Mouse (Mus musculus) embryonic facial prominence, embryonic 15.5 days (tissue): ENCODE data around the gene Gm2696. TPM values are rescaled to one million over a fixed set of nuclear protein-coding genes. Genes with fewer than 3 reads are reported as not detected.
A peak's percentile ranks its signal among the peaks of the same experiment; 100 is the strongest.
"Not testable (repeated sequence)": the region's sequence is repeated elsewhere in the genome, so short reads cannot be mapped to it uniquely, and the experiment has no call there.

Experiments
- ATAC-seq: fragments of 200-750 bp; cut with Nextera tagmentation; 2 replicates; pipeline ENCODE4 v1.8.0; 2017; ENCODE audit warnings: low read depth, moderate TSS enrichment; ENCODE audit not compliant: insufficient number of reproducible peaks, low FRiP score, low TSS enrichment
- H3K27ac ChIP-seq: fragments of 300-500 bp; sonication (generic); replicated peaks from 2 replicates; pipeline ENCODE4 v1.5.1; 2015; ENCODE audit warnings: mild to moderate bottlenecking, inconsistent platforms
- H3K27me3 ChIP-seq: fragments of 300-500 bp; sonication (generic); 2 replicates; pipeline ENCODE4 v1.6.1; 2015; ENCODE audit warnings: inconsistent platforms
- H3K36me3 ChIP-seq: fragments of 300-500 bp; sonication (generic); 2 replicates; pipeline ENCODE4 v1.6.1; 2015; ENCODE audit warnings: mild to moderate bottlenecking, inconsistent platforms
- H3K4me1 ChIP-seq: fragments of 300-500 bp; sonication (generic); 2 replicates; pipeline ENCODE4 v1.6.1; 2015; ENCODE audit warnings: inconsistent platforms
- H3K4me2 ChIP-seq: fragments of 300-500 bp; sonication (generic); replicated peaks from 2 replicates; pipeline ENCODE4 v1.6.1; 2015; ENCODE audit warnings: mild to moderate bottlenecking, inconsistent platforms
- H3K4me3 ChIP-seq: fragments of 300-500 bp; sonication (generic); replicated peaks from 2 replicates; pipeline ENCODE4 v1.5.1; 2015; ENCODE audit warnings: mild to moderate bottlenecking, inconsistent platforms
- H3K9ac ChIP-seq: fragments of 300-500 bp; sonication (generic); 2 replicates; pipeline ENCODE4 v1.6.1; 2015; ENCODE audit warnings: inconsistent platforms
- H3K9me3 ChIP-seq: fragments of 300-500 bp; sonication (generic); replicated peaks from 2 replicates; pipeline ENCODE4 v1.6.1; 2016; ENCODE audit warnings: inconsistent platforms
- WGBS: fragments of 180-500 bp; shearing (Covaris S2); methylation state at CpG from one replicate; pipeline ENCODE4 v1.1.7; 2015; 5-methylcytosine and 5-hydroxymethylcytosine counted together
- polyA plus RNA-seq: library from polyadenylated mRNA; unstranded; fragments of >200 nt; fragmentation: Nextera tagmentation; extraction: Ambion mirVana; gene quantifications from 2 replicates; pipeline ENCODE4 v1.2.1, GENCODE M21; 2015

The Gm2696 gene
- polyA plus RNA-seq, 1 experiment from 2014 or later = 2.8 TPM

DNA sequence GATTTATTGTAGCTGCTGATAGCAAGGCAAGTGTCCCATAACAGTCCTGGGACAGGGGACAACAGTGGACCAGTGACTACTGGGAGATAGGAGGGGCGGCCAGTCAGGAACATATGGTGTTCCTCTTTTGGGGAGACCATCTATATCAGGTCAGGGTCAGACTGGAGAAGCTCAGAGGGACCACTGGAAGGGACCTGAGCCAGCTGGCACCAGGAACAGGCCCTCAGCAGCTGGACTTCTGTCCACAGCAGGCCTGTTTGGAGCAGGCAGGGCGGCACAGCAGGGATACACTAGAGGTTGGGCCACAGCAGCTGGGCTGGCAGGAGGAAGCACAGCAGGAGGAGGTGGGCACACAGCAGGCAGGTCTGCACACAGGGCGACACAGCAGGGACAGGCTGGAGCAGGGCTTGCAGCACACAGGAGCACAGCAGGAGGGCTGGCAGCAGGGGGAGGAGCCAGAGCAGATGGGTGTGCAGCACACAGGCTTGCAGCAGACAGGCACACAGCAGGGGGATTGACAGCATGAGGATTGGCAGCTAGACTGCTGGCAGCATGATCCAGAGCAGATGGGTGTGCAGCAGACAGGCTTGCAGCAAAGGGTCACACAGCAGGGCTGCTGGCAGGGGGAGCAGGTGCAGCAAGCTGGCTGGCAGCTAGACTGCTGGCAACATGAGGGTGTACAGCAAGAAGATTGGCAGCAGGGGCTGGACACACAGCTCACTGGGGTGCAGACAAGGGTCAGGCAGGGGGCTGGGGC, 16.1 kb upstream of the Gm2696 start:
- H3K27ac ChIP-seq, H3K4me3 ChIP-seq, H3K4me1 ChIP-seq, H3K27me3 ChIP-seq, H3K36me3 ChIP-seq, H3K4me2 ChIP-seq, H3K9me3 ChIP-seq, H3K9ac ChIP-seq, ATAC-seq: not testable (repeated sequence)
- WGBS = 34% methylated on average over 3 of the region's 3 CpGs

DNA sequence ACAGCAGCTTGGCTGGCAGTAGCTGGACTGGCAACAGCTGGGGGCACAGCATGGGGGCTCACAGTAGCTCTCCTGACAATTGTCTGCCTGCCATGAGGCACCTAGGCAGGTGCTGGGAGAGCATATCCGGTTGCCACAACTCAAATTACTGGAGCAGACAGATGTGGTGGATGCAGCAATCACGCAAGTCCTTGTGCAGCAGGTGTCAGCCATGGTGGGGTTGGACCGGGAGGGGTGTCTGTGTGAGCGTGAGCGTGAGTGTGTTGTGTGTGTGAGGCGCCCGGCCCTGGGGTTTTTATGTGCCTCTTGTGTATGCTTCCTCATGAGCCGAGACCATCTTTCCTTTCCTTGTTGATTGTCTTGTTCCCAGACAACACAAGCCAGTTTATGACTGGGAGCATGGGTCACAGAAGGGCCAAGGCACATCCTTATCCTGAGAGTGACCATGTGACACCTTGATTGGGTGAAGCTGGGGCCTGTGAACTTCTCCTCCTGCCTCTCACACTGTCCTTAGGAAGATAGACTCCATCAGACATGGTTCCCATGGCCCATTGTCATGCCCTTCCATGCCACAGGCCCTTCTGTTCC, 15.5 kb upstream of the Gm2696 start, which contains the start of gene Gm19668:
Gene Gm19668, minus strand, starts transcription at position 213 of the 588 bp plus-strand sequence.
- Histone ChIP-seq H3K4me2 (no peak within 1 kb of the TSS), H3K9me3 (no peaks in the 10 kb centered on the region), H3K27ac (no peak within 1 kb of the TSS), H3K9ac (no peak within 1 kb of the TSS), H3K4me1 (peaks cover 7% of the 10 kb centered on the region; the same call in 1 of the 2 replicates), H3K27me3 (no peaks in the 10 kb centered on the region), H3K36me3 (no peaks in the 10 kb centered on the region), H3K4me3 (no peak within 1 kb of the TSS)
- ATAC-seq = no peak
- WGBS = 55% methylated on average over 8 of the region's 8 CpGs

DNA sequence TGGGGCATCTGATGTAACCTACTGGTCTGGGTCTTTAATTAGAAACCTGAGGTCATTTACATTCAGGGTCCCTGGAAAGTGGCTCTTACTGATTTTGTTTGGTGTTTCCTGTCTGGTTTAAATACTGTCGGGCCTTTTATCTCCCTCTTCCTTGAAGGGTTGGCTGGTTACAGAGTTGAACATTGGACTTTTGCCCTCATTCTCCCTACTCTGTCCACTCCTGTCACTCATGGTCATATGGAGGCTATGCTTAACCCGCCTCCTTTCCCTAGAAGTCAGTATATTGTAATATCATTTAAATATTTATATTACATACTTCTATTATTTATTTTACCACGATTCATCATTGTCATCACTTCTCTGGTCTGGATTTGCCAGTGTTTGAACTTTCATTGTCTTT, 10.4 kb upstream of the Gm2696 start:
- Histone ChIP-seq H3K4me3 (no peak overlapping the region), H3K27me3 (no peaks in the 10 kb centered on the region), H3K27ac (no peak overlapping the region), H3K9ac (no peak overlapping the region), H3K4me2 (no peak overlapping the region), H3K4me1 (no peaks in the 10 kb centered on the region), H3K36me3 (no peaks in the 10 kb centered on the region), H3K9me3 (no peaks in the 10 kb centered on the region)
- WGBS = 74% methylated on average over 3 of the region's 3 CpGs
- ATAC-seq = no peak

GRCm38 (mm10) chr10:77811743-77812142, 2.7 kb upstream of the Gm2696 start, which contains the start of gene Gm9507:
TSS of gene Gm9507 (minus strand) at chr10:77811843.
- no peaks in the 10 kb centered on the region for H3K9me3 ChIP-seq
- H3K4me2 ChIP-seq = no peak within 1 kb of the TSS
- no peak for ATAC-seq
- H3K27ac ChIP-seq = no peak within 1 kb of the TSS
- no peaks in the 10 kb centered on the region for H3K27me3 ChIP-seq
- H3K36me3 ChIP-seq = no peaks in the 10 kb centered on the region
- H3K9ac ChIP-seq = no peak within 1 kb of the TSS
- 61% methylated on average over 5 of the region's 5 CpGs for WGBS
- no peak within 1 kb of the TSS for H3K4me3 ChIP-seq
- H3K4me1 ChIP-seq = no peaks in the 10 kb centered on the region

- ATAC-seq = no peak
- no peak overlapping the region for H3K4me3 ChIP-seq
- H3K27me3 ChIP-seq = no peaks in the 10 kb centered on the region
- H3K9me3 ChIP-seq = no peaks in the 10 kb centered on the region
- H3K9ac ChIP-seq = no peak overlapping the region
- WGBS = 36% methylated on average over 5 of the region's 5 CpGs
- no peaks in the 10 kb centered on the region for H3K36me3 ChIP-seq
- no peaks in the 10 kb centered on the region for H3K4me1 ChIP-seq
- H3K27ac ChIP-seq = no peak overlapping the region
- no peak overlapping the region for H3K4me2 ChIP-seq
Measured at GRCm38 (mm10) chr10:77815514-77815913, 1.0 kb downstream of the Gm2696 start.

DNA sequence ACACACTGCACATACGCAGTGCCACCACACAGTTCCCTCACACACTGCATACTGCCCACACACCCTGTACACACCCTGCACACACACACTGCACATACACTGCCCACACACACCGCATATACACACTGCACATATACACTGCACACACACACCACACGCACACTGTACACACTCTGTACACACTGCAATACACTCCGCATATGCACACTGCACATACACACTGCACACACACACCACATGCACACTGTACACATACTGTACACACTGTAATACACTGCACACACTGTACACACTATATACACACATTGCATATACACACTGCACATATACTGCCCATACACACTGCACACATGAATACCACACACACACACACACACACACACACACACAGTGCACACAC, 4.0 kb downstream of the Gm2696 start:
- 95% methylated on average over 4 of the region's 4 CpGs for WGBS
- no peaks in the 10 kb centered on the region for H3K27me3 ChIP-seq
- ATAC-seq = peak; percentile 37; the same call in 1 of the 2 replicates

DNA sequence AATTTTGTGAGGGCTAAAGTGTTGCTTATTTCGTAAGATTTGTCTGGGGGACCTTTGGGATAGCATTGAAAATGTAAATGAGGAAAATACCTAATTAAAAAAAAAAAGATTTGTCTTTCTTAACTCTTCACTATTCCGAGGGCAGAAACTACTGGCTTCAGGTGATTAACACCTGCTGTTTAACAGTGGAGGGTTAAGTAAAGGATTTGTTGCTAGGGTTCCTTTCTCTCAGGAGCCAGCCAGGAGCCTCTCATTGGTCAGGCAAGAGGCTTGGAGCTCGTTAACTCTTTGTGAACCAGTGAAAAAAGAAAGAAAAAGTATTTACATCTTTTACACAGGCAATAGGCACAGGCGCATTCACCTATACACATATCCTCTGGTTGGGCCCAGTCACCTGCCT, 4.7 kb downstream of the Gm2696 start:
- H3K4me1 ChIP-seq = no peaks in the 10 kb centered on the region
- H3K27ac ChIP-seq = no peak overlapping the region
- no peaks in the 10 kb centered on the region for H3K36me3 ChIP-seq
- H3K9ac ChIP-seq = no peak overlapping the region
- no peak overlapping the region for H3K4me3 ChIP-seq
- no peak for ATAC-seq
- whole genome bisulfite sequencing = 24% methylated on average over 4 of the region's 4 CpGs
- H3K9me3 ChIP-seq = no peaks in the 10 kb centered on the region
- no peaks in the 10 kb centered on the region for H3K27me3 ChIP-seq
- H3K4me2 ChIP-seq = no peak overlapping the region

More for the DNA sequence above, 4.0 kb downstream of the Gm2696 start:
- Histone ChIP-seq H3K36me3 (no peaks in the 10 kb centered on the region), H3K4me2 (no peak overlapping the region), H3K4me3 (no peak overlapping the region), H3K9ac (no peak overlapping the region), H3K4me1 (no peaks in the 10 kb centered on the region), H3K27ac (no peak overlapping the region), H3K9me3 (no peaks in the 10 kb centered on the region)

- Histone ChIP-seq H3K36me3 (no peaks in the 10 kb centered on the region), H3K4me3 (no peak within 1 kb of the TSS), H3K4me2 (no peak within 1 kb of the TSS), H3K27ac (no peak within 1 kb of the TSS), H3K9me3 (no peaks in the 10 kb centered on the region), H3K9ac (no peak within 1 kb of the TSS), H3K27me3 (no peaks in the 10 kb centered on the region), H3K4me1 (no peaks in the 10 kb centered on the region)
- WGBS = 53% methylated on average over 6 of the region's 6 CpGs
- ATAC-seq = no peak
Measured at GRCm38 (mm10) chr10:77826951-77827350, 12.5 kb downstream of the Gm2696 start, which contains the start of gene Krtap10-4. TSS of gene Krtap10-4 (minus strand) at chr10:77827095.

GRCm38 (mm10) chr10:77835647-77836046, 21.2 kb downstream of the Gm2696 start, which contains the start of gene Krtap10-10:
TSS of gene Krtap10-10 (plus strand) at chr10:77835947.
- H3K27ac ChIP-seq = no peak within 1 kb of the TSS
- H3K9me3 ChIP-seq = no peaks in the 10 kb centered on the region
- no peak within 1 kb of the TSS for H3K9ac ChIP-seq
- no peaks in the 10 kb centered on the region for H3K4me1 ChIP-seq
- no peaks in the 10 kb centered on the region for H3K36me3 ChIP-seq
- ATAC-seq = no peak
- H3K4me2 ChIP-seq = no peak within 1 kb of the TSS
- H3K27me3 ChIP-seq = no peaks in the 10 kb centered on the region
- WGBS = 54% methylated on average over 9 of the region's 9 CpGs
- H3K4me3 ChIP-seq = no peak within 1 kb of the TSS

GRCm38 (mm10) chr10:77839006-77839405, 24.5 kb downstream of the Gm2696 start:
- no peaks in the 10 kb centered on the region for H3K27me3 ChIP-seq
- no peak for ATAC-seq
- 0 out of 2 replicates have a peak, but pooled peaks cover 9% of the 10 kb centered on the region for H3K9me3 ChIP-seq
- H3K4me2 ChIP-seq = no peak overlapping the region
- no peak overlapping the region for H3K4me3 ChIP-seq
- H3K9ac ChIP-seq = no peak overlapping the region
- WGBS = 67% methylated on average over 6 of the region's 6 CpGs
- H3K27ac ChIP-seq = no peak overlapping the region
- no peaks in the 10 kb centered on the region for H3K36me3 ChIP-seq
- no peaks in the 10 kb centered on the region for H3K4me1 ChIP-seq

DNA sequence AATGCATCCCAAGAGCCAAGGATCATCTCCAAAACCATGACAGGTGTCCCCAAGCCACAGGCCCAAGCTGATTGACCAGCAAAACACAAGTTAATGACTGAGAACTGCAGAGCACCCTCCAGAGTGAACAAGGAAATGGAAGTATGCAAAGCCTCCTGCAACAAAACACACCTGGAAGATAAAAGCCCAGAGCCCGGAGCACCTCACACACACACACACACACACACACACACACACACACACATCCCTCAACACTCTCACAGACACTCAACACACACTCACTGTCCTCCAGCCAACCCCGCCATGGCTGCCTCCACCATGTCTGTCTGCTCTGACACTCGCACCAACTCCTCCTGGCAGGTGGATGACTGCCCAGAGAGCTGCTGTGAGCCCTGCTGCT, 32.0 kb downstream of the Gm2696 start, which contains the start of gene Gm36176:
Gene Gm36176, plus strand, starts transcription at position 301 of the 400 bp plus-strand sequence.
- ATAC-seq = no peak
- Histone ChIP-seq H3K9ac (no peak within 1 kb of the TSS), H3K4me3 (no peak within 1 kb of the TSS), H3K4me1 (no peaks in the 10 kb centered on the region), H3K4me2 (no peak within 1 kb of the TSS), H3K27me3 (no peaks in the 10 kb centered on the region), H3K36me3 (no peaks in the 10 kb centered on the region), H3K9me3 (0 out of 2 replicates have a peak, but pooled peaks cover 13% of the 10 kb centered on the region), H3K27ac (no peak within 1 kb of the TSS)
- WGBS = 66% methylated on average over 3 of the region's 3 CpGs
